Comparison of ENCODE assay signal across 27 mouse cellular contexts in the genomic region with DNA sequence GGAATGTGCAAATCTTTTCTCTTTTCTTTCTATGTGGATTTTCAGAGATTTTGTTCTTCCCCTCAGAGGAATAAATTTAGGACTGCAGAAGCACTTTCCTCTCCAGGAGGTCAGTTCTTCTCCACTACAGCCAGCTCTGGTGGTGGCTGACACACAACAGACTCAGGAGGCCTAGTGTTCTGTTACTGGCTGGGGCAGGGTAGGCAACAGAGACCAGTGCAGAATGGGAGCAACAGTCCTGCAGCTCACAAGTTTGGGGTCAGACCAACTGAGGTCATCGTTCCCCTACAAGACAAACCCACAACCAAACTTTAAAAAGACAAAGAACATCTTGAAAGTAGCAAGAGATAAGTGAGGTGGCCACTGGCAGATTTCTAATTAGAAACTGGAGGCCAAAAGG. TPM values are rescaled to one million over a fixed set of nuclear protein-coding genes. Genes with fewer than 3 reads are reported as not detected.
"Had no signal": no experiment of that assay in that cellular context is flagged by ENCODE, and none has a peak within 500 bp of the region (broad histone marks: within the 10 kb centered on the region; RNA-seq: fewer than 3 reads in every experiment).

No protein-coding gene starts in this region.

- H3K4me3 ChIP-seq: kidney, embryonic 15.5 days; limb, embryonic 12.5 days; limb, embryonic 15.5 days; megakaryocyte, embryonic 14.5 days; midbrain, embryonic 10.5 days; midbrain, embryonic 13.5 days; myocyte; neural tube, embryonic 13.5 days; stomach, embryonic 15.5 days had no signal

- H3K9me3 ChIP-seq: kidney, embryonic 15.5 days; limb, embryonic 15.5 days; midbrain, embryonic 10.5 days; midbrain, embryonic 13.5 days; stomach, embryonic 15.5 days had no signal

- DNase-seq: kidney, adult 11 months; kidney, adult 8-10 months; kidney, postnatal 10 days; kidney, postnatal 36 days; left cerebral cortex, postnatal 4 days; liver, postnatal 0 days; retina, postnatal 1 day; right cerebral cortex, postnatal 25 days; spleen, adult 18-20 months; thymus, postnatal 25 days had no signal

- H3K27ac ChIP-seq: hindbrain, postnatal 0 days; kidney, embryonic 15.5 days; limb, embryonic 12.5 days; limb, embryonic 15.5 days; liver, embryonic 14.5 days; midbrain, embryonic 10.5 days; midbrain, embryonic 13.5 days; neural tube, embryonic 13.5 days; stomach, embryonic 15.5 days had no signal

- H3K36me3 ChIP-seq: kidney, embryonic 15.5 days; limb, embryonic 15.5 days; midbrain, embryonic 10.5 days; stomach, embryonic 15.5 days had no signal

- H3K27me3 ChIP-seq: kidney, embryonic 15.5 days; limb, embryonic 12.5 days; limb, embryonic 15.5 days; midbrain, embryonic 13.5 days; neural tube, embryonic 13.5 days; stomach, embryonic 15.5 days had no signal

- H3K4me2 ChIP-seq: kidney, embryonic 15.5 days; limb, embryonic 12.5 days; limb, embryonic 15.5 days; liver, embryonic 11.5 days; midbrain, embryonic 13.5 days; neural tube, embryonic 13.5 days; stomach, embryonic 15.5 days had no signal

- H3K4me1 ChIP-seq: kidney, embryonic 15.5 days; limb, embryonic 12.5 days; limb, embryonic 15.5 days; megakaryocyte, embryonic 14.5 days; midbrain, embryonic 10.5 days; midbrain, embryonic 13.5 days; neural tube, embryonic 13.5 days; stomach, embryonic 15.5 days had no signal

- H3K9ac ChIP-seq: kidney, embryonic 15.5 days; limb, embryonic 12.5 days; limb, embryonic 15.5 days; liver, embryonic 14.5 days; liver, postnatal 0 days; midbrain, embryonic 13.5 days; neural tube, embryonic 13.5 days; stomach, embryonic 15.5 days had no signal

- ATAC-seq: hindbrain, postnatal 0 days; inflammation-experienced regulatory T-cells, adult 6 months; liver, postnatal 0 days; midbrain, embryonic 13.5 days; midbrain, embryonic 16.5 days had no signal

RNA-seq across cellular contexts. Expression of gene Tmem171, which starts 16.0 kb away (rescaled TPM):
- total RNA-seq: hindbrain, postnatal 0 days; layer of hippocampus, postnatal 10 days; monocyte, adult 5-6 weeks; neutrophil, adult 5-6 weeks had no signal
- polyA plus RNA-seq: hindbrain, postnatal 0 days; midbrain, embryonic 10.5 days; midbrain, embryonic 13.5 days; midbrain, embryonic 16.5 days; neural tube, embryonic 13.5 days had no signal
